Mouse (Mus musculus) stomach, embryonic 16.5 days (tissue): ENCODE measurements around the gene Necab2. TPM values are rescaled to one million over a fixed set of nuclear protein-coding genes. Genes with fewer than 3 reads are reported as not detected.
A peak's percentile ranks its signal among the peaks of the same experiment; 100 is the strongest.

ENCODE experiments used
- ATAC-seq: fragments of 200-750 bp; cut with Nextera tagmentation; 2 replicates; pipeline ENCODE4 v1.8.0; 2017; ENCODE audit warnings: moderate number of reproducible peaks, moderate TSS enrichment; ENCODE audit not compliant: insufficient read depth, low FRiP score
- H3K27ac ChIP-seq: fragments of 300-500 bp; sonication (generic); 2 replicates; pipeline ENCODE4 v1.5.1; 2014; ENCODE audit warnings: low read length
- H3K27me3 ChIP-seq: fragments of 300-500 bp; sonication (generic); 2 replicates; pipeline ENCODE4 v1.6.1; 2014; ENCODE audit warnings: low read length, control low read depth, mixed read lengths; ENCODE audit not compliant: control insufficient read depth, insufficient read depth
- H3K36me3 ChIP-seq: fragments of 300-500 bp; sonication (generic); 2 replicates; pipeline ENCODE4 v1.6.1; 2014; ENCODE audit warnings: low read length; ENCODE audit not compliant: control insufficient read depth, insufficient read depth
- H3K4me1 ChIP-seq: fragments of 300-500 bp; sonication (generic); 2 replicates; pipeline ENCODE4 v1.6.1; 2014; ENCODE audit warnings: low read length, control low read depth, mixed read lengths; ENCODE audit not compliant: control insufficient read depth, insufficient read depth
- H3K4me2 ChIP-seq: fragments of 300-500 bp; sonication (generic); 2 replicates; pipeline ENCODE4 v1.6.1; 2014; ENCODE audit warnings: low read depth, low read length, mixed read lengths
- H3K4me3 ChIP-seq: fragments of 300-500 bp; sonication (generic); replicated peaks from 2 replicates; pipeline ENCODE4 v1.5.1; 2014; ENCODE audit warnings: mild to moderate bottlenecking, low read length
- H3K9ac ChIP-seq: fragments of 300-500 bp; sonication (generic); 2 replicates; pipeline ENCODE4 v1.6.1; 2014; ENCODE audit warnings: low read length
- H3K9me3 ChIP-seq: fragments of 300-500 bp; sonication (generic); replicated peaks from 2 replicates; pipeline ENCODE4 v1.6.1; 2016; ENCODE audit warnings: low read length, control low read depth; ENCODE audit not compliant: control insufficient read depth
- WGBS: fragments of 180-500 bp; shearing (Covaris S2); extraction: QIAGEN DNeasy Blood & Tissue Kit; methylation state at CpG from one replicate; pipeline ENCODE4 v1.1.7; 2014; 5-methylcytosine and 5-hydroxymethylcytosine counted together
- polyA plus RNA-seq: library from polyadenylated mRNA; unstranded; fragments of >200 nt; fragmentation: Nextera tagmentation; extraction: Ambion mirVana; gene quantifications from 2 replicates; pipeline ENCODE4 v1.2.1, GENCODE M21; 2015

The Necab2 gene
- polyA plus RNA-seq, 1 experiment from 2014 or later: 1.5 TPM

- H3K36me3 ChIP-seq: no peaks in the 10 kb centered on the region
- no peak overlapping the region for H3K9ac ChIP-seq
- H3K4me3 ChIP-seq: no peak overlapping the region
- H3K27ac ChIP-seq: no peak overlapping the region
- no peak overlapping the region for H3K4me2 ChIP-seq
- no peaks in the 10 kb centered on the region for H3K27me3 ChIP-seq
- 37% methylated on average over 3 of the region's 3 CpGs for WGBS
- ATAC-seq: no peak
- H3K4me1 ChIP-seq: peaks cover 16% of the 10 kb centered on the region
- no peaks in the 10 kb centered on the region for H3K9me3 ChIP-seq
Measured at GRCm38 (mm10) chr8:119432372-119432771, 14.1 kb upstream of the Necab2 start.

- H3K9me3 ChIP-seq: no peaks in the 10 kb centered on the region
- peaks cover 16% of the 10 kb centered on the region for H3K4me1 ChIP-seq
- ATAC-seq: no peak
- no peak within 1 kb of the TSS for H3K9ac ChIP-seq
- 87% methylated on average over 13 of the region's 13 CpGs for WGBS
- no peak within 1 kb of the TSS for H3K27ac ChIP-seq
- H3K27me3 ChIP-seq: no peaks in the 10 kb centered on the region
- H3K36me3 ChIP-seq: no peaks in the 10 kb centered on the region
- no peak within 1 kb of the TSS for H3K4me2 ChIP-seq
- H3K4me3 ChIP-seq: no peak within 1 kb of the TSS
Measured at GRCm38 (mm10) chr8:119433582-119434174, 12.8 kb upstream of the Necab2 start, which contains the start of gene Osgin1. Osgin1 (plus strand) TSS chr8:119434124.

GRCm38 (mm10) chr8:119434569-119434968 is 11.9 kb upstream of the Necab2 start:
- Histone ChIP-seq H3K27me3 (no peaks in the 10 kb centered on the region), H3K4me2 (no peak overlapping the region), H3K9me3 (no peaks in the 10 kb centered on the region), H3K9ac (no peak overlapping the region), H3K4me3 (no peak overlapping the region), H3K4me1 (peaks cover 10% of the 10 kb centered on the region), H3K27ac (no peak overlapping the region), H3K36me3 (no peaks in the 10 kb centered on the region)
- 66% methylated on average over 6 of the region's 6 CpGs for WGBS
- no peak for ATAC-seq

GRCm38 (mm10) chr8:119435527-119435926 is 11.0 kb upstream of the Necab2 start:
- H3K9me3 ChIP-seq: no peaks in the 10 kb centered on the region
- H3K27me3 ChIP-seq: no peaks in the 10 kb centered on the region
- ATAC-seq: no peak
- WGBS: 82% methylated on average over 7 of the region's 7 CpGs
- H3K27ac ChIP-seq: no peak overlapping the region
- H3K4me1 ChIP-seq: peaks cover 12% of the 10 kb centered on the region
- no peak overlapping the region for H3K4me3 ChIP-seq
- no peaks in the 10 kb centered on the region for H3K36me3 ChIP-seq
- no peak overlapping the region for H3K9ac ChIP-seq
- H3K4me2 ChIP-seq: no peak overlapping the region

GRCm38 (mm10) chr8:119436331-119436730 is 10.2 kb upstream of the Necab2 start:
- no peaks in the 10 kb centered on the region for H3K9me3 ChIP-seq
- H3K4me2 ChIP-seq: peak overlapping the region; percentile 49; the same call in 1 of the 2 replicates
- no peak for ATAC-seq
- 79% methylated on average over 10 of the region's 10 CpGs for WGBS
- H3K4me3 ChIP-seq: no peak overlapping the region
- H3K27me3 ChIP-seq: no peaks in the 10 kb centered on the region
- no peak overlapping the region for H3K27ac ChIP-seq
- peaks cover 19% of the 10 kb centered on the region for H3K4me1 ChIP-seq
- H3K9ac ChIP-seq: no peak overlapping the region
- no peaks in the 10 kb centered on the region for H3K36me3 ChIP-seq

GRCm38 (mm10) chr8:119436933-119437332 is 9.6 kb upstream of the Necab2 start:
- Histone ChIP-seq H3K27me3 (no peaks in the 10 kb centered on the region), H3K4me3 (peak overlapping the region; percentile 42), H3K27ac (peak overlapping the region; percentile 84), H3K36me3 (no peaks in the 10 kb centered on the region), H3K4me1 (peaks cover 19% of the 10 kb centered on the region), H3K9ac (peak overlapping the region; percentile 61), H3K4me2 (peak overlapping the region; percentile 49), H3K9me3 (no peaks in the 10 kb centered on the region)
- peak; percentile 67 for ATAC-seq
- 16% methylated on average over 9 of the region's 9 CpGs for WGBS

- Histone ChIP-seq H3K9me3 (no peaks in the 10 kb centered on the region), H3K4me1 (peaks cover 19% of the 10 kb centered on the region), H3K9ac (peak overlapping the region; percentile 61), H3K27me3 (no peaks in the 10 kb centered on the region), H3K4me2 (peak overlapping the region; percentile 49), H3K27ac (peak overlapping the region; percentile 84), H3K36me3 (no peaks in the 10 kb centered on the region), H3K4me3 (peak overlapping the region; percentile 42)
- ATAC-seq: no peak
- WGBS: 65% methylated on average over 11 of the region's 11 CpGs
Measured at GRCm38 (mm10) chr8:119437506-119437905, 9.0 kb upstream of the Necab2 start.

GRCm38 (mm10) chr8:119438876-119439275 is 7.6 kb upstream of the Necab2 start:
- peak overlapping the region; percentile 65 for H3K27ac ChIP-seq
- no peaks in the 10 kb centered on the region for H3K9me3 ChIP-seq
- no peaks in the 10 kb centered on the region for H3K27me3 ChIP-seq
- H3K9ac ChIP-seq: peak overlapping the region; percentile 46; the same call in 1 of the 2 replicates
- no peaks in the 10 kb centered on the region for H3K36me3 ChIP-seq
- H3K4me3 ChIP-seq: peak overlapping the region; percentile 42
- peak overlapping the region; percentile 49 for H3K4me2 ChIP-seq
- 71% methylated on average over 6 of the region's 6 CpGs for WGBS
- no peak; the same call in 1 of the 2 replicates for ATAC-seq
- H3K4me1 ChIP-seq: peaks cover 19% of the 10 kb centered on the region

GRCm38 (mm10) chr8:119439424-119439823 is 7.1 kb upstream of the Necab2 start:
- H3K4me1 ChIP-seq: peaks cover 19% of the 10 kb centered on the region
- H3K27ac ChIP-seq: peak overlapping the region; percentile 65
- H3K36me3 ChIP-seq: no peaks in the 10 kb centered on the region
- no peak for ATAC-seq
- H3K9ac ChIP-seq: peak overlapping the region; percentile 46
- no peaks in the 10 kb centered on the region for H3K9me3 ChIP-seq
- peak overlapping the region; percentile 49; the same call in 1 of the 2 replicates for H3K4me2 ChIP-seq
- WGBS: 94% methylated on average over 2 of the region's 2 CpGs
- no peak overlapping the region for H3K4me3 ChIP-seq
- no peaks in the 10 kb centered on the region for H3K27me3 ChIP-seq
